Mouse (Mus musculus): ENCODE results near the gene Cnnm2. TPM values are rescaled to one million over a fixed set of nuclear protein-coding genes. Genes with fewer than 3 reads are reported as not detected.
A peak's percentile ranks its signal among the peaks of the same experiment; 100 is the strongest.

The Cnnm2 gene
- 4.0 and 5.7 TPM in 2 replicates for total RNA-seq (2012; rRNA removed)
- polyA plus RNA-seq (2012; ENCODE audit: insufficient read depth in 1 of 2, insufficient read length in 2 of 2, low read depth in 1 of 2, low replicate concordance in 2 of 2, missing spikeins in 1 of 2) = 10 to 100 TPM in 1 of 2 experiments, not detected in 1; 10.7 TPM

DNA sequence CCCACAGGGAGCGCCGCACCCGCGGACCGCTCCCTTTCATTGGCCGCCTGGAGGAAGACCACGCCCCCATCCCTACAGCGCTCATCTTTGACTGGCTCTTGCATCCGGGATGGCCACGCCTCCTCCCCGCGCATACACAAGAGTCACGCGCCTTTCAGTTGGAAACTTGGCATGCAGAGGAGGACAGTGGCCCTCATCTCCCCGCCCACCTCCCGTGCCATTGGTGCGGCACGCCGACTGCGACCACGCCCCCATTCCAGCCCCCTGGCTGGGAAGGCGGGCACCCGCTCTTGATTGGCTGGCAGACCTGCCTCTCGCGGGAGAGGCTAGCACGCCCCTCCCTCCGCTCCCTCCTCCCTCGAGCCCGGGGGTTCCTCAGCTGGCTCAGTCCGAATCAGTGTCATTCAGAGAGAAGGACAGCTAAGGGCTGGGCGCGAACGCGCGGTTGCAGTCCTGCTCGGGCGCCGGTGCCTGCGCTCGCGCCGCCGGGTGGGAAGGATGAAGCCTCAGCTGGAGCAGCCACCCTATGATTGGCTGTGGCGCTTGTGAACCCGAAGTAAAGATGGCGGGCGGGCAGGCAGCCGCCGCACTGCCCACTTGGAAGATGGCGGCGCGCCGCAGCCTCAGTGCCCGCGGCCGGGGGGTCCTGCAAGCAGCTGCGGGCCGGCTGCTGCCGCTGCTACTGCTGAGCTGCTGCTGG lies at the start of gene Cnnm2:
Cnnm2 (plus strand) TSS at position 350 of the 700 bp plus-strand sequence.
- peaks cover 18 to 22% of the 10 kb centered on the region in 2 experiments for H3K4me1 ChIP-seq (ENCODE audit: control insufficient read depth in 1 of 2, insufficient read depth in 2 of 2, low read length in 2 of 2)
- no peaks in the 10 kb centered on the region; the same call in 1 of the 2 replicates for H3K79me2 ChIP-seq (ENCODE audit: control insufficient read depth, insufficient read depth, low read length, poor library complexity)
- peaks cover 2 to 12% of the 10 kb centered on the region in 2 experiments; a peak in 3 of 4 replicates for H3K27me3 ChIP-seq (ENCODE audit: control insufficient read depth in 1 of 2, insufficient read depth in 2 of 2, low read length in 2 of 2)
- peak within 1 kb of the TSS; percentile 77 for H3K9ac ChIP-seq (ENCODE audit: control insufficient read depth, low read depth, low read length, poor library complexity, severe bottlenecking)
- H3K4me3 ChIP-seq (ENCODE audit: control insufficient read depth in 1 of 2, insufficient read depth in 1 of 2, low read depth in 2 of 2, low read length in 2 of 2) = peak within 1 kb of the TSS; percentile 67 to 96
- no peaks in the 10 kb centered on the region for H3K9me3 ChIP-seq (replicated peaks; ENCODE audit: insufficient read depth, low read length)
- peak within 1 kb of the TSS; percentile 36 for H3K27ac ChIP-seq (ENCODE audit: control insufficient read depth, low read depth, low read length)
- H3K36me3 ChIP-seq (ENCODE audit: control insufficient read depth in 1 of 2, insufficient read depth in 2 of 2, low read length in 2 of 2) = peaks cover 0 to 24% of the 10 kb centered on the region in 2 experiments; a peak in 2 of 4 replicates
- peak; percentile 65 for TF ChIP-seq MYC (IDR thresholded peaks at IDR 0.05; ENCODE audit: low read depth, low read length)
- TF ChIP-seq MAX (IDR thresholded peaks at IDR 0.05; ENCODE audit: low read length) = peak; percentile 99
- peak; percentile 73; the same call in 1 of the 2 replicates for TF ChIP-seq BHLHE40 (IDR thresholded peaks at IDR 0.05; ENCODE audit: borderline replicate concordance, low read depth, low read length)
- 0 out of 2 replicates have a peak, but pooled peaks have one; percentile 55 for TF ChIP-seq ZMIZ1 (IDR thresholded peaks at IDR 0.05; ENCODE audit: low read depth, low read length)
- peak; percentile 68 to 86 for TF ChIP-seq POLR2A (IDR thresholded peaks at IDR 0.05; ENCODE audit: control insufficient read depth in 1 of 2, insufficient read depth in 1 of 2, low read depth in 1 of 2, low read length in 2 of 2, poor library complexity in 1 of 2)
- TF ChIP-seq MAZ (IDR thresholded peaks at IDR 0.05; ENCODE audit: low read depth, low read length) = peak; percentile 89
- TF ChIP-seq SMC3 (IDR thresholded peaks at IDR 0.05; ENCODE audit: low read depth, low read length) = no peak; the same call in 1 of the 2 replicates
- TF ChIP-seq USF2 (IDR thresholded peaks at IDR 0.05; ENCODE audit: borderline replicate concordance in 1 of 2, insufficient read depth in 1 of 2, low read depth in 1 of 2, low read length in 2 of 2) = no peak
- TF ChIP-seq CTCF (IDR thresholded peaks at IDR 0.05 in 2 of 3, conservative IDR thresholded peaks at IDR 0.05 in 1 of 3; ENCODE audit: control insufficient read depth in 1 of 3, insufficient read depth in 1 of 3, low read depth in 2 of 3, low read length in 3 of 3, poor library complexity in 1 of 3, severe bottlenecking in 1 of 3) = peak in 1 of 3 experiments; percentile 4; a peak in 1 of 6 replicates
- peak; percentile 72 for TF ChIP-seq NRF1 (IDR thresholded peaks at IDR 0.05; ENCODE audit: insufficient read depth, low read depth, low read length, poor library complexity, severe bottlenecking)
- TF ChIP-seq TAL1 (IDR thresholded peaks at IDR 0.05; ENCODE audit: low read length) = no peak
- no peak for TF ChIP-seq CHD1 (IDR thresholded peaks at IDR 0.05; ENCODE audit: low read depth, low read length)
- TF ChIP-seq UBTF (IDR thresholded peaks at IDR 0.05; ENCODE audit: borderline replicate concordance, insufficient read depth, low read depth, low read length) = peak; percentile 36; the same call in 1 of the 2 replicates
- peak; percentile 97 for TF ChIP-seq MXI1 (IDR thresholded peaks at IDR 0.05; ENCODE audit: low read depth, low read length)
- TF ChIP-seq SIN3A (IDR thresholded peaks at IDR 0.05; ENCODE audit: low read length) = peak; percentile 99
- peak; percentile 85 for TF ChIP-seq HCFC1 (IDR thresholded peaks at IDR 0.05; ENCODE audit: low read depth, low read length)
- 0 out of 2 replicates have a peak, but pooled peaks have one; percentile 12 for TF ChIP-seq ETS1 (IDR thresholded peaks at IDR 0.05; ENCODE audit: low read depth, low read length)
- peak; percentile 81 for TF ChIP-seq CHD2 (IDR thresholded peaks at IDR 0.05; ENCODE audit: low read length)
- peak; percentile 37 for TF ChIP-seq E2F4 (IDR thresholded peaks at IDR 0.05; ENCODE audit: borderline replicate concordance, low read depth, low read length)
- no peak for TF ChIP-seq MYB (IDR thresholded peaks at IDR 0.05; ENCODE audit: low read depth, low read length)
- no peak for TF ChIP-seq ZNF384 (IDR thresholded peaks at IDR 0.05; ENCODE audit: low read depth, low read length)
- TF ChIP-seq RCOR1 (IDR thresholded peaks at IDR 0.05; ENCODE audit: low read depth, low read length) = no peak; the same call in 1 of the 2 replicates
- peak; percentile 48; the same call in 1 of the 2 replicates for TF ChIP-seq NELFE (IDR thresholded peaks at IDR 0.05; ENCODE audit: low read depth, low read length)
- peak; percentile 85 for TF ChIP-seq USF1 (IDR thresholded peaks at IDR 0.05; ENCODE audit: low read depth, low read length)
- TF ChIP-seq TCF12 (IDR thresholded peaks at IDR 0.05; ENCODE audit: low read depth, low read length) = peak; percentile 67
- no peak for TF ChIP-seq POLR2AphosphoS2 (IDR thresholded peaks at IDR 0.05; ENCODE audit: low read length)
- peak; percentile 61 for TF ChIP-seq TBP (IDR thresholded peaks at IDR 0.05; ENCODE audit: low read depth, low read length)
- peak; percentile 100 for DNase-seq (ENCODE audit: low read depth, low spot score)
